Mouse (Mus musculus) liver, embryonic 16.5 days (tissue): ENCODE results near the gene Spsb4. TPM values are rescaled to one million over a fixed set of nuclear protein-coding genes. Genes with fewer than 3 reads are reported as not detected.
"Not testable (repeated sequence)": the region's sequence is repeated elsewhere in the genome, so short reads cannot be mapped to it uniquely, and the experiment has no call there.

Experiments
- ATAC-seq: fragments of 200-750 bp; cut with Nextera tagmentation; 2 replicates; pipeline ENCODE4 v1.8.0; 2017; ENCODE audit warnings: low read depth, mild to moderate bottlenecking, moderate number of reproducible peaks, moderate library complexity
- H3K27ac ChIP-seq: fragments of 300-500 bp; sonication (generic); 2 replicates; pipeline ENCODE4 v1.5.1; 2014; ENCODE audit warnings: mild to moderate bottlenecking, low read length
- H3K27me3 ChIP-seq: fragments of 300-500 bp; sonication (generic); 2 replicates; pipeline ENCODE4 v1.6.1; 2014; ENCODE audit warnings: low read depth, low read length, mixed read lengths; ENCODE audit not compliant: control insufficient read depth, insufficient read depth
- H3K36me3 ChIP-seq: fragments of 300-500 bp; sonication (generic); 2 replicates; pipeline ENCODE4 v1.6.1; 2014; ENCODE audit warnings: mild to moderate bottlenecking; ENCODE audit not compliant: control insufficient read depth, insufficient read depth
- H3K4me1 ChIP-seq: fragments of 300-500 bp; sonication (generic); 2 replicates; pipeline ENCODE4 v1.6.1; 2014; ENCODE audit warnings: low read depth, low read length, mixed read lengths; ENCODE audit not compliant: control insufficient read depth
- H3K4me2 ChIP-seq: fragments of 300-500 bp; sonication (generic); 2 replicates; pipeline ENCODE4 v1.6.1; 2014; ENCODE audit warnings: low read depth, low read length, mixed read lengths
- H3K4me3 ChIP-seq: fragments of 300-500 bp; sonication (generic); 2 replicates; pipeline ENCODE4 v1.5.1; 2014; ENCODE audit warnings: low read depth, mild to moderate bottlenecking, low read length
- H3K9ac ChIP-seq: fragments of 300-500 bp; sonication (generic); 2 replicates; pipeline ENCODE4 v1.6.1; 2014; ENCODE audit warnings: low read depth, low read length
- H3K9me3 ChIP-seq: fragments of 300-500 bp; sonication (generic); replicated peaks from 2 replicates; pipeline ENCODE4 v1.6.1; 2016; ENCODE audit warnings: low read length; ENCODE audit not compliant: control insufficient read depth
- WGBS: fragments of 180-500 bp; shearing (Covaris S2); extraction: QIAGEN DNeasy Blood & Tissue Kit; methylation state at CpG from one replicate; pipeline ENCODE4 v1.1.7; 2014; ENCODE audit not compliant: insufficient replicate concordance; 5-methylcytosine and 5-hydroxymethylcytosine counted together
- polyA plus RNA-seq: library from polyadenylated mRNA; unstranded; fragments of >200 nt; fragmentation: Nextera tagmentation; extraction: Ambion mirVana; gene quantifications from 2 replicates; pipeline ENCODE4 v1.2.1, GENCODE M21; 2015

The Spsb4 gene
- polyA plus RNA-seq, 1 experiment from 2014 or later, result 2.3 TPM

GRCm38 (mm10) chr9:96938887-96939286, 79.8 kb downstream of the Spsb4 start:
- no peak overlapping the region for H3K4me2 ChIP-seq
- H3K27me3 ChIP-seq, result peaks cover under 1% of the 10 kb centered on the region
- H3K9me3 ChIP-seq, result no peaks in the 10 kb centered on the region; the same call in 1 of the 2 replicates
- H3K4me3 ChIP-seq, result no peak overlapping the region
- H3K36me3 ChIP-seq, result no peaks in the 10 kb centered on the region
- 65% methylated on average over 5 of the region's 5 CpGs for WGBS
- no peak for ATAC-seq
- no peaks in the 10 kb centered on the region for H3K4me1 ChIP-seq
- no peak overlapping the region for H3K27ac ChIP-seq
- no peak overlapping the region for H3K9ac ChIP-seq

GRCm38 (mm10) chr9:96936427-96936826, 82.2 kb downstream of the Spsb4 start:
- H3K27ac ChIP-seq, H3K36me3 ChIP-seq, H3K27me3 ChIP-seq, H3K4me1 ChIP-seq, H3K4me2 ChIP-seq, H3K9ac ChIP-seq, H3K4me3 ChIP-seq, ATAC-seq, H3K9me3 ChIP-seq: not testable (repeated sequence)
- 55% methylated on average over 2 of the region's 2 CpGs for WGBS

- Histone ChIP-seq H3K27me3 (no peaks in the 10 kb centered on the region; the same call in 1 of the 2 replicates), H3K9me3 (peaks cover 2% of the 10 kb centered on the region; the same call in 1 of the 2 replicates), H3K4me3 (no peak overlapping the region), H3K4me2 (no peak overlapping the region), H3K27ac (no peak overlapping the region), H3K9ac (no peak overlapping the region), H3K4me1 (no peaks in the 10 kb centered on the region), H3K36me3 (no peaks in the 10 kb centered on the region)
- ATAC-seq, result no peak
- WGBS, result 16% methylated on average over 15 of the region's 15 CpGs
Measured at GRCm38 (mm10) chr9:96935556-96936300, 82.9 kb downstream of the Spsb4 start.

- no peak overlapping the region for H3K9ac ChIP-seq
- H3K36me3 ChIP-seq, result no peaks in the 10 kb centered on the region
- H3K27me3 ChIP-seq, result no peaks in the 10 kb centered on the region; the same call in 1 of the 2 replicates
- H3K4me2 ChIP-seq, result no peak overlapping the region
- 0 out of 2 replicates have a peak, but pooled peaks cover 2% of the 10 kb centered on the region for H3K9me3 ChIP-seq
- H3K27ac ChIP-seq, result no peak overlapping the region
- no peaks in the 10 kb centered on the region for H3K4me1 ChIP-seq
- ATAC-seq, result no peak
- 54% methylated on average over 3 of the region's 3 CpGs for WGBS
- H3K4me3 ChIP-seq, result no peak overlapping the region
Measured at GRCm38 (mm10) chr9:96934816-96935215, 83.8 kb downstream of the Spsb4 start.

GRCm38 (mm10) chr9:96932751-96933150, 85.9 kb downstream of the Spsb4 start:
- ATAC-seq, result no peak

GRCm38 (mm10) chr9:96923577-96924316, 94.9 kb downstream of the Spsb4 start:
- Histone ChIP-seq H3K9ac (no peak overlapping the region), H3K27ac (no peak overlapping the region), H3K36me3 (no peaks in the 10 kb centered on the region), H3K4me1 (no peaks in the 10 kb centered on the region), H3K4me3 (no peak overlapping the region), H3K27me3 (no peaks in the 10 kb centered on the region), H3K4me2 (no peak overlapping the region), H3K9me3 (no peaks in the 10 kb centered on the region)
- 64% methylated on average over 17 of the region's 17 CpGs for WGBS
- ATAC-seq, result no peak

More at GRCm38 (mm10) chr9:96932751-96933150, 85.9 kb downstream of the Spsb4 start:
- H3K9ac ChIP-seq, result no peak overlapping the region
- no peak overlapping the region for H3K27ac ChIP-seq
- H3K4me2 ChIP-seq, result no peak overlapping the region
- H3K27me3 ChIP-seq, result no peaks in the 10 kb centered on the region; the same call in 1 of the 2 replicates
- 73% methylated on average over 8 of the region's 8 CpGs for WGBS
- H3K36me3 ChIP-seq, result no peaks in the 10 kb centered on the region
- H3K4me3 ChIP-seq, result no peak overlapping the region
- no peaks in the 10 kb centered on the region for H3K4me1 ChIP-seq
- 0 out of 2 replicates have a peak, but pooled peaks cover 2% of the 10 kb centered on the region for H3K9me3 ChIP-seq

- ATAC-seq, result no peak
- 62% methylated on average over 6 of the region's 6 CpGs for WGBS
Measured at GRCm38 (mm10) chr9:96923119-96923518, 95.5 kb downstream of the Spsb4 start.

GRCm38 (mm10) chr9:96916620-96917538, 101.8 kb downstream of the Spsb4 start:
- H3K27me3 ChIP-seq, result no peaks in the 10 kb centered on the region; the same call in none of the 2 replicates
- 31% methylated on average over 27 of the region's 27 CpGs for WGBS
- no peaks in the 10 kb centered on the region for H3K4me1 ChIP-seq
- H3K27ac ChIP-seq, result no peak overlapping the region
- H3K9ac ChIP-seq, result no peak overlapping the region
- 0 out of 2 replicates have a peak, but pooled peaks have one; percentile 19 for ATAC-seq
- no peak overlapping the region for H3K4me3 ChIP-seq
- no peaks in the 10 kb centered on the region for H3K36me3 ChIP-seq
- no peak overlapping the region for H3K4me2 ChIP-seq
- no peaks in the 10 kb centered on the region for H3K9me3 ChIP-seq

More at GRCm38 (mm10) chr9:96923119-96923518, 95.5 kb downstream of the Spsb4 start:
- H3K4me1 ChIP-seq, result no peaks in the 10 kb centered on the region
- no peaks in the 10 kb centered on the region for H3K36me3 ChIP-seq
- no peak overlapping the region for H3K4me3 ChIP-seq
- no peak overlapping the region for H3K27ac ChIP-seq
- no peaks in the 10 kb centered on the region for H3K9me3 ChIP-seq
- no peak overlapping the region for H3K4me2 ChIP-seq
- no peak overlapping the region for H3K9ac ChIP-seq
- H3K27me3 ChIP-seq, result no peaks in the 10 kb centered on the region
